Mouse (Mus musculus) embryonic facial prominence, embryonic 11.5 days (tissue): ENCODE data around the gene Hoxa4. TPM values are rescaled to one million over a fixed set of nuclear protein-coding genes. Genes with fewer than 3 reads are reported as not detected.

ENCODE experiments used
- ATAC-seq: fragments of 200-750 bp; cut with Nextera tagmentation; replicated peaks from 2 replicates; pipeline ENCODE4 v1.8.0; 2017; ENCODE audit warnings: low read depth; ENCODE audit not compliant: insufficient number of reproducible peaks, low FRiP score, low TSS enrichment
- DNase-seq: peaks from one replicate; pipeline ENCODE4 v3.0.0-alpha.2; 2015; ENCODE audit warnings: low spot score
- H3K27ac ChIP-seq: fragments of 300-500 bp; sonication (generic); replicated peaks from 2 replicates; pipeline ENCODE4 v1.5.1; 2014; ENCODE audit warnings: mild to moderate bottlenecking, low read depth, low read length, control low read depth
- H3K27me3 ChIP-seq: fragments of 300-500 bp; sonication (generic); 2 replicates; pipeline ENCODE4 v1.6.1; 2014; ENCODE audit warnings: mild to moderate bottlenecking, low read length, moderate library complexity, mixed read lengths; ENCODE audit not compliant: control insufficient read depth, insufficient read depth
- H3K36me3 ChIP-seq: fragments of 300-500 bp; sonication (generic); replicated peaks from 2 replicates; pipeline ENCODE4 v1.6.1; 2014; ENCODE audit warnings: low read depth, mild to moderate bottlenecking, low read length, moderate library complexity, mixed read lengths; ENCODE audit not compliant: control insufficient read depth, insufficient read depth
- H3K4me1 ChIP-seq: fragments of 300-500 bp; sonication (generic); 2 replicates; pipeline ENCODE4 v1.6.1; 2014; ENCODE audit warnings: low read length, mixed read lengths; ENCODE audit not compliant: control insufficient read depth, insufficient read depth
- H3K4me2 ChIP-seq: fragments of 300-500 bp; sonication (generic); 2 replicates; pipeline ENCODE4 v1.6.1; 2014; ENCODE audit warnings: low read depth, mild to moderate bottlenecking, control low read depth, low read length, moderate library complexity
- H3K4me3 ChIP-seq: fragments of 300-500 bp; sonication (generic); 2 replicates; pipeline ENCODE4 v1.5.1; 2014; ENCODE audit warnings: low read depth, low read length, control low read depth
- H3K9ac ChIP-seq: fragments of 300-500 bp; sonication (generic); replicated peaks from 2 replicates; pipeline ENCODE4 v1.6.1; 2014; ENCODE audit warnings: mild to moderate bottlenecking, control low read depth, low read length
- H3K9me3 ChIP-seq: fragments of 300-500 bp; sonication (generic); replicated peaks from 2 replicates; pipeline ENCODE4 v1.6.1; 2016; ENCODE audit warnings: mild to moderate bottlenecking, low read length, inconsistent platforms, mixed read lengths; ENCODE audit not compliant: control insufficient read depth
- whole genome bisulfite sequencing: fragments of 180-500 bp; shearing (Covaris S2); extraction: QIAGEN DNeasy Blood & Tissue Kit; methylation state at CpG from one replicate; pipeline ENCODE4 v1.1.7; 2014; 5-methylcytosine and 5-hydroxymethylcytosine counted together
- polyA plus RNA-seq: library from polyadenylated mRNA; unstranded; fragments of >200 nt; fragmentation: Nextera tagmentation; extraction: Ambion mirVana; gene quantifications from 2 replicates; pipeline ENCODE4 v1.2.1, GENCODE M21; 2014

Hoxa4 gene
- polyA plus RNA-seq, 1 experiment from 2014 or later = 0.34 TPM

GRCm38 (mm10) chr6:52208868-52209684 is 17.5 kb upstream of the Hoxa4 start:
- H3K9me3 ChIP-seq = no peaks in the 10 kb centered on the region
- no peaks in the 10 kb centered on the region for H3K36me3 ChIP-seq
- H3K4me3 ChIP-seq = no peak overlapping the region
- WGBS = 3% methylated on average over 18 of the region's 18 CpGs
- H3K4me2 ChIP-seq = no peak overlapping the region
- ATAC-seq (no peak), DNase-seq (no peak)
- peaks cover 96% of the 10 kb centered on the region for H3K27me3 ChIP-seq
- H3K27ac ChIP-seq = no peak overlapping the region
- H3K4me1 ChIP-seq = no peaks in the 10 kb centered on the region; the same call in 1 of the 2 replicates
- H3K9ac ChIP-seq = no peak overlapping the region

- Histone ChIP-seq H3K4me2 (no peak within 1 kb of the TSS), H3K9me3 (no peaks in the 10 kb centered on the region), H3K27me3 (peaks cover 97% of the 10 kb centered on the region), H3K4me1 (no peaks in the 10 kb centered on the region; the same call in 1 of the 2 replicates), H3K36me3 (no peaks in the 10 kb centered on the region), H3K27ac (no peak within 1 kb of the TSS), H3K9ac (no peak within 1 kb of the TSS), H3K4me3 (no peak within 1 kb of the TSS)
- WGBS = 2% methylated on average over 47 of the region's 47 CpGs
- DNase-seq (no peak), ATAC-seq (no peak)
Observed at GRCm38 (mm10) chr6:52208072-52208867, 16.7 kb upstream of the Hoxa4 start, which contains the start of gene Hoxa6. TSS of gene Hoxa6 (minus strand) at chr6:52208722.

GRCm38 (mm10) chr6:52207684-52207976 is 16.1 kb upstream of the Hoxa4 start:
- no peak overlapping the region for H3K4me2 ChIP-seq
- DNase-seq = no peak

GRCm38 (mm10) chr6:52206882-52207683 is 15.5 kb upstream of the Hoxa4 start:
- no peaks in the 10 kb centered on the region; the same call in 1 of the 2 replicates for H3K4me1 ChIP-seq
- no peaks in the 10 kb centered on the region for H3K36me3 ChIP-seq
- ATAC-seq = no peak
- WGBS = 3% methylated on average over 4 of the region's 4 CpGs
- H3K27ac ChIP-seq = no peak overlapping the region
- H3K9ac ChIP-seq = no peak overlapping the region
- H3K9me3 ChIP-seq = no peaks in the 10 kb centered on the region
- H3K4me2 ChIP-seq = no peak overlapping the region
- no peak for DNase-seq
- H3K27me3 ChIP-seq = peaks cover 94% of the 10 kb centered on the region
- no peak overlapping the region for H3K4me3 ChIP-seq

More at GRCm38 (mm10) chr6:52207684-52207976, 16.1 kb upstream of the Hoxa4 start:
- Histone ChIP-seq H3K27ac (no peak overlapping the region), H3K9me3 (no peaks in the 10 kb centered on the region), H3K27me3 (peaks cover 96% of the 10 kb centered on the region), H3K4me1 (no peaks in the 10 kb centered on the region; the same call in 1 of the 2 replicates), H3K4me3 (no peak overlapping the region), H3K36me3 (no peaks in the 10 kb centered on the region), H3K9ac (no peak overlapping the region)
- no peak for ATAC-seq

- ATAC-seq = no peak
- no peaks in the 10 kb centered on the region for H3K9me3 ChIP-seq
- no peaks in the 10 kb centered on the region for H3K36me3 ChIP-seq
- H3K27ac ChIP-seq = no peak overlapping the region
- DNase-seq = no peak
- no peaks in the 10 kb centered on the region; the same call in 1 of the 2 replicates for H3K4me1 ChIP-seq
- H3K4me2 ChIP-seq = no peak overlapping the region
- no peak overlapping the region for H3K9ac ChIP-seq
- H3K4me3 ChIP-seq = no peak overlapping the region
- WGBS = 1% methylated on average over 55 of the region's 55 CpGs
- peaks cover 94% of the 10 kb centered on the region for H3K27me3 ChIP-seq
Observed at GRCm38 (mm10) chr6:52205638-52206621, 14.4 kb upstream of the Hoxa4 start.

GRCm38 (mm10) chr6:52205221-52205620 is 13.7 kb upstream of the Hoxa4 start:
- no peak overlapping the region for H3K27ac ChIP-seq
- ATAC-seq (no peak), DNase-seq (no peak)
- no peak overlapping the region for H3K4me2 ChIP-seq
- H3K9me3 ChIP-seq = no peaks in the 10 kb centered on the region
- no peak overlapping the region for H3K4me3 ChIP-seq
- no peaks in the 10 kb centered on the region for H3K36me3 ChIP-seq
- no peaks in the 10 kb centered on the region; the same call in 1 of the 2 replicates for H3K4me1 ChIP-seq
- no peak overlapping the region for H3K9ac ChIP-seq
- peaks cover 95% of the 10 kb centered on the region for H3K27me3 ChIP-seq
- 5% methylated on average over 14 of the region's 14 CpGs for WGBS
